Mouse (Mus musculus) R1 (cell line): ENCODE measurements at regions not wholly inside any gene's neighbourhood (a gene's known extent, or its start where the extent isn't known, plus 50 kb on each side); places are given as distances from the start of the nearest gene placed in this dataset.

Source experiments
- DNase-seq: peaks from one replicate; pipeline ENCODE4 v3.0.0-alpha.2; 2018; ENCODE audit warnings: low read depth, low spot score

- DNase-seq = no peak
Observed at GRCm38 (mm10) chr11:23169742-23170428, 86.0 kb upstream of the Xpo1 start.

- DNase-seq = no peak
Observed at GRCm38 (mm10) chr11:23170813-23171212, 85.0 kb upstream of the Xpo1 start.

- no peak for DNase-seq
Observed at GRCm38 (mm10) chr11:23171760-23172159, 84.1 kb upstream of the Xpo1 start.

GRCm38 (mm10) chr11:23181647-23182046 is 74.2 kb upstream of the Xpo1 start:
- no peak for DNase-seq

GRCm38 (mm10) chr11:23185211-23185610 is 70.6 kb upstream of the Xpo1 start:
- DNase-seq = peak; percentile 57

- DNase-seq = no peak
Observed at GRCm38 (mm10) chr11:23201701-23202449, 54.0 kb upstream of the Xpo1 start.

- DNase-seq = no peak
Observed at GRCm38 (mm10) chr11:23203566-23203965, 52.3 kb upstream of the Xpo1 start.

GRCm38 (mm10) chr11:23204041-23204440 is 51.8 kb upstream of the Xpo1 start:
- DNase-seq = peak; percentile 41
